Mouse (Mus musculus): ENCODE measurements around the gene Scgb1a1. TPM values are rescaled to one million over a fixed set of nuclear protein-coding genes. Genes with fewer than 3 reads are reported as not detected.
"Not testable (repeated sequence)": the region's sequence is repeated elsewhere in the genome, so short reads cannot be mapped to it uniquely, and the experiment has no call there.

Gene Scgb1a1
- total RNA-seq, 2 experiments from 2014 or later = 233 TPM; not detected in 1

- intact Hi-C loops (cut with DNase I); DNase-seq: not testable (repeated sequence)
These were observed 35.8 kb downstream of the Scgb1a1 start for GRCm38 (mm10) chr19:9051985-9052384.

- intact Hi-C loops (cut with DNase I) = no loop called here
These were observed 37.2 kb downstream of the Scgb1a1 start for GRCm38 (mm10) chr19:9050294-9051229.

GRCm38 (mm10) chr19:9048981-9049687 is 38.6 kb downstream of the Scgb1a1 start:
- DNase-seq = no peak
- intact Hi-C loops (cut with DNase I) = no loop called here

More at GRCm38 (mm10) chr19:9050294-9051229, 37.2 kb downstream of the Scgb1a1 start:
- DNase-seq = no peak

- no peak for DNase-seq
- intact Hi-C loops (cut with DNase I) = no loop called here
These were observed 39.8 kb downstream of the Scgb1a1 start for GRCm38 (mm10) chr19:9047946-9048387.

- DNase-seq = no peak
- intact Hi-C loops (cut with DNase I) = no loop called here
These were observed 40.4 kb downstream of the Scgb1a1 start for GRCm38 (mm10) chr19:9047207-9047945.

- no peak for DNase-seq
- intact Hi-C loops (cut with DNase I) = no loop called here
These were observed 43.5 kb downstream of the Scgb1a1 start for GRCm38 (mm10) chr19:9044291-9044690.

GRCm38 (mm10) chr19:9043123-9043522 is 44.6 kb downstream of the Scgb1a1 start:
- intact Hi-C loops (cut with DNase I) = no loop called here
- no peak for DNase-seq

GRCm38 (mm10) chr19:9041074-9041473 is 46.7 kb downstream of the Scgb1a1 start:
- no peak for DNase-seq

GRCm38 (mm10) chr19:9040649-9041048 is 47.1 kb downstream of the Scgb1a1 start:
- DNase-seq = no peak
- intact Hi-C loops (cut with DNase I) = no loop called here

More at GRCm38 (mm10) chr19:9041074-9041473, 46.7 kb downstream of the Scgb1a1 start:
- intact Hi-C loops (cut with DNase I) = no loop called here

GRCm38 (mm10) chr19:9039928-9040327 is 47.8 kb downstream of the Scgb1a1 start:
- intact Hi-C loops (cut with DNase I) = no loop called here
- no peak for DNase-seq

GRCm38 (mm10) chr19:9039266-9039665 is 48.5 kb downstream of the Scgb1a1 start:
- DNase-seq = no peak
- intact Hi-C loops (cut with DNase I) = no loop called here

- intact Hi-C loops (cut with DNase I) = no loop called here
These were observed 49.6 kb downstream of the Scgb1a1 start for GRCm38 (mm10) chr19:9038136-9038535.

GRCm38 (mm10) chr19:9035101-9035500 is 52.7 kb downstream of the Scgb1a1 start:
- intact Hi-C loops (cut with DNase I) = no loop called here
- DNase-seq = no peak

More at GRCm38 (mm10) chr19:9038136-9038535, 49.6 kb downstream of the Scgb1a1 start:
- DNase-seq = no peak

GRCm38 (mm10) chr19:9034480-9034879 is 53.3 kb downstream of the Scgb1a1 start:
- intact Hi-C loops (cut with DNase I) = loop anchor here (5.0 kb wide), 1 partner anchor 38 kb away; no protein-coding TSS in a partner anchor
- no peak for DNase-seq

Other genes with a start within 250 kb of the Scgb1a1 start
- gene Gng3, start 248.8 kb downstream of the Scgb1a1 start, total RNA-seq (2021) = not detected
- 1 to 10 TPM; 3.4 to 5.4 TPM for gene Lrrn4cl, start 237.2 kb downstream of the Scgb1a1 start, total RNA-seq (2021)
- gene Ubxn1, start 216.5 kb downstream of the Scgb1a1 start, total RNA-seq (2021) = 100 to 1,000 TPM; 109 to 116 TPM
- 10 to 100 TPM; 53.3 to 53.8 TPM for gene Uqcc3, start 207.0 kb downstream of the Scgb1a1 start, total RNA-seq (2021)
- gene Lbhd1, start 204.2 kb downstream of the Scgb1a1 start, total RNA-seq (2021) = 1 to 10 TPM; 3.9 to 6.1 TPM
- gene Gm49403, start 204.0 kb downstream of the Scgb1a1 start, total RNA-seq (2021) = not detected
- 10 to 100 TPM; 16.0 to 16.4 TPM for gene 1810009A15Rik, start 199.1 kb downstream of the Scgb1a1 start, total RNA-seq (2021)
- 1 to 10 TPM in 1 of 2 experiments, not detected in 1; 1.2 TPM for gene Gm49416, start 199.0 kb downstream of the Scgb1a1 start, total RNA-seq (2021)
- 10 to 100 TPM; 12.3 to 12.9 TPM for gene Ints5, start 195.0 kb downstream of the Scgb1a1 start, total RNA-seq (2021)
- gene Ganab, start 189.9 kb downstream of the Scgb1a1 start, total RNA-seq (2021) = 10 to 100 TPM; 60.6 to 63.7 TPM
- 10 to 100 TPM; 37.1 to 38.0 TPM for gene B3gat3, start 167.6 kb downstream of the Scgb1a1 start, total RNA-seq (2021)
- 10 to 100 TPM; 12.4 to 12.7 TPM for gene Rom1, start 158.6 kb downstream of the Scgb1a1 start, total RNA-seq (2021)
- 10 to 100 TPM; 12.5 to 16.2 TPM for gene Eml3, start 158.4 kb downstream of the Scgb1a1 start, total RNA-seq (2021)
- gene Mta2, start 146.1 kb downstream of the Scgb1a1 start, total RNA-seq (2021) = 10 to 100 TPM; 42.1 to 44.8 TPM
- gene Tut1, start 134.1 kb downstream of the Scgb1a1 start, total RNA-seq (2021) = 1 to 10 TPM; 7.6 TPM
- 100 to 1,000 TPM; 220 to 273 TPM for gene Eef1g, start 120.9 kb downstream of the Scgb1a1 start, total RNA-seq (2021)
- 100 to 1,000 TPM; 288 to 310 TPM for gene Ahnak, start 98.7 kb downstream of the Scgb1a1 start, total RNA-seq (2021)
- 10 to 100 TPM; 20.0 to 29.3 TPM for gene Asrgl1, start 47.7 kb upstream of the Scgb1a1 start, total RNA-seq (2021)